Mouse (Mus musculus) embryonic facial prominence, embryonic 10.5 days (tissue): ENCODE data around the gene Edc3. TPM values are rescaled to one million over a fixed set of nuclear protein-coding genes. Genes with fewer than 3 reads are reported as not detected.

Experiments
- DNase-seq: peaks from one replicate; pipeline ENCODE4 v3.0.0-alpha.2; 2017; ENCODE audit warnings: low spot score
- H3K27ac ChIP-seq: fragments of 300-500 bp; sonication (generic); replicated peaks from 2 replicates; pipeline ENCODE4 v1.5.1; 2016; ENCODE audit warnings: mild to moderate bottlenecking
- H3K27me3 ChIP-seq: fragments of 300-500 bp; sonication (generic); replicated peaks from 2 replicates; pipeline ENCODE4 v1.6.1; 2016; ENCODE audit warnings: low read depth, mild to moderate bottlenecking; ENCODE audit not compliant: poor library complexity, severe bottlenecking
- H3K36me3 ChIP-seq: fragments of 300-500 bp; sonication (generic); replicated peaks from 2 replicates; pipeline ENCODE4 v1.6.1; 2016; ENCODE audit warnings: mild to moderate bottlenecking, moderate library complexity
- H3K4me1 ChIP-seq: fragments of 300-500 bp; sonication (generic); 2 replicates; pipeline ENCODE4 v1.6.1; 2016
- H3K4me3 ChIP-seq: fragments of 300-500 bp; sonication (generic); 2 replicates; pipeline ENCODE4 v1.5.1; 2016; ENCODE audit warnings: mild to moderate bottlenecking, moderate library complexity
- H3K9me3 ChIP-seq: fragments of 300-500 bp; sonication (generic); 2 replicates; pipeline ENCODE4 v1.6.1; 2016; ENCODE audit warnings: mild to moderate bottlenecking
- WGBS: fragments of 180-500 bp; shearing (Covaris S2); methylation state at CpG from one replicate; pipeline ENCODE4 v1.1.7; 2016; 5-methylcytosine and 5-hydroxymethylcytosine counted together
- polyA plus RNA-seq: library from polyadenylated mRNA; unstranded; fragments of >200 nt; fragmentation: Nextera tagmentation; extraction: Ambion mirVana; gene quantifications from 2 replicates; pipeline ENCODE4 v1.2.1, GENCODE M21; 2016

Gene Edc3
- polyA plus RNA-seq, 1 experiment from 2014 or later: 45.5 TPM

- Histone ChIP-seq H3K36me3 (peaks cover 62% of the 10 kb centered on the region), H3K27ac (no peak overlapping the region; the same call in 1 of the 2 replicates), H3K27me3 (no peaks in the 10 kb centered on the region), H3K4me1 (peaks cover 73% of the 10 kb centered on the region), H3K9me3 (no peaks in the 10 kb centered on the region), H3K4me3 (no peak overlapping the region)
- DNase-seq: no peak
- WGBS: 91% methylated on average over 9 of the region's 9 CpGs
Observed at GRCm38 (mm10) chr9:57800325-57800975, 92.1 kb downstream of the Edc3 start.

Other genes starting within 250 kb of the Edc3 start
- 9.3 and 9.6 TPM in 2 replicates for gene Scamp5, start 240.5 kb upstream of the Edc3 start, polyA plus RNA-seq
- gene Rpp25, start 204.5 kb upstream of the Edc3 start, polyA plus RNA-seq: 1.6 and 1.7 TPM in 2 replicates
- 664 and 702 TPM in 2 replicates for gene Cox5a, start 187.3 kb upstream of the Edc3 start, polyA plus RNA-seq
- 17.1 and 17.7 TPM in 2 replicates for gene Fam219b, start 171.0 kb upstream of the Edc3 start, polyA plus RNA-seq
- gene Mpi, start 155.8 kb upstream of the Edc3 start, polyA plus RNA-seq: 58.7 and 61.7 TPM in 2 replicates
- 44.1 and 45.3 TPM in 2 replicates for gene Scamp2, start 147.6 kb upstream of the Edc3 start, polyA plus RNA-seq
- 13.3 and 16.4 TPM in 2 replicates for gene Ulk3, start 119.1 kb upstream of the Edc3 start, polyA plus RNA-seq
- 1.6 and 1.8 TPM in 2 replicates for gene Cplx3, start 102.3 kb upstream of the Edc3 start, polyA plus RNA-seq
- gene Lman1l, start 87.8 kb upstream of the Edc3 start, polyA plus RNA-seq: not detected in 2 replicates
- gene Csk, start 54.9 kb upstream of the Edc3 start, polyA plus RNA-seq: 33.2 and 38.3 TPM in 2 replicates
- gene Cyp1a2, start 24.8 kb upstream of the Edc3 start, polyA plus RNA-seq: not detected in 2 replicates
- gene Cyp1a1, start 20.6 kb upstream of the Edc3 start, polyA plus RNA-seq: 0.07 TPM in 1 of 2 replicates, not detected in the other
- 93.6 and 94.8 TPM in 2 replicates for gene Clk3, start 57.3 kb downstream of the Edc3 start, polyA plus RNA-seq
- gene Arid3b, start 128.3 kb downstream of the Edc3 start, polyA plus RNA-seq: 51.0 and 64.3 TPM in 2 replicates
- gene Ubl7, start 202.4 kb downstream of the Edc3 start, polyA plus RNA-seq: 118 and 130 TPM in 2 replicates
- gene Sema7a, start 231.6 kb downstream of the Edc3 start, polyA plus RNA-seq: 0.08 and 0.25 TPM in 2 replicates